Mouse (Mus musculus) small intestine, adult 2 months (tissue): ENCODE measurements around the gene Hspd1.

ENCODE experiments used
- CTCF ChIP-seq: fragments of 200-500 bp; IDR thresholded peaks from 2 replicates; pipeline ENCODE4 v1.5.1; 2012; ENCODE audit warnings: low read depth, mild to moderate bottlenecking, control low read depth, inconsistent platforms, low read length, moderate library complexity, mixed read lengths; ENCODE audit not compliant: insufficient replicate concordance, insufficient read length; ENCODE audit errors: extremely low read depth
- POLR2A ChIP-seq: fragments of 200-500 bp; IDR thresholded peaks from 2 replicates; pipeline ENCODE4 v1.6.1; 2012; ENCODE audit warnings: low read depth, mild to moderate bottlenecking, control low read depth, inconsistent platforms, low read length, moderate library complexity

GRCm38 (mm10) chr1:55051671-55052070 lies 36.4 kb downstream of the Hspd1 start:
- TF ChIP-seq CTCF, result no peak
- TF ChIP-seq POLR2A, result no peak
